ENCODE assay signal across 8 mouse cellular contexts in genomic region chr8:75213307-75213651, GRCm38 (mm10). TPM values are rescaled to one million over a fixed set of nuclear protein-coding genes. Genes with fewer than 3 reads are reported as not detected.
DNase-seq lines count a peak whose midpoint lies in the region; ATAC-seq lines count a peak whose summit lies in the region.

No protein-coding gene starts in this region.

- H3K4me2 ChIP-seq in kidney, embryonic 16.5 days (replicated peaks; ENCODE audit: low read depth, low read length): peak overlapping the region; percentile 97
- H3K4me2 ChIP-seq in embryonic facial prominence, embryonic 12.5 days (replicated peaks): peak overlapping the region; percentile 95
- peak overlapping the region; percentile 100 for H3K4me2 ChIP-seq in hindbrain, embryonic 15.5 days
- peak overlapping the region; percentile 96 for H3K4me2 ChIP-seq in midbrain, embryonic 14.5 days (ENCODE audit: low read length)

- H3K4me3 ChIP-seq in kidney, embryonic 16.5 days (ENCODE audit: low read length): peak overlapping the region; percentile 60
- H3K4me3 ChIP-seq in embryonic facial prominence, embryonic 12.5 days: peak overlapping the region; percentile 46
- H3K4me3 ChIP-seq in hindbrain, embryonic 15.5 days: peak overlapping the region; percentile 67
- peak overlapping the region; percentile 54 for H3K4me3 ChIP-seq in midbrain, embryonic 14.5 days (replicated peaks; ENCODE audit: low read depth, low read length)

- H3K4me1 ChIP-seq in kidney, embryonic 16.5 days (ENCODE audit: insufficient read depth, low read length): peaks cover 21% of the 10 kb centered on the region
- H3K4me1 ChIP-seq in embryonic facial prominence, embryonic 12.5 days: peaks cover 6% of the 10 kb centered on the region; the same call in 1 of the 2 replicates
- H3K4me1 ChIP-seq in hindbrain, embryonic 15.5 days (replicated peaks): peaks cover 15% of the 10 kb centered on the region
- peaks cover 10% of the 10 kb centered on the region; the same call in 1 of the 2 replicates for H3K4me1 ChIP-seq in midbrain, embryonic 14.5 days (ENCODE audit: control insufficient read depth, insufficient read depth, low read length)

- no peak for DNase-seq in kidney, adult 18-20 months
- no peak for DNase-seq in midbrain, embryonic 14.5 days
- DNase-seq in cerebellum, adult 9-10 months: no peak
- DNase-seq in adrenal gland, postnatal 14 days: no peak

- H3K27ac ChIP-seq in kidney, embryonic 16.5 days (ENCODE audit: low read length): no peak overlapping the region
- no peak overlapping the region for H3K27ac ChIP-seq in embryonic facial prominence, embryonic 12.5 days
- no peak overlapping the region for H3K27ac ChIP-seq in hindbrain, embryonic 15.5 days (replicated peaks)
- no peak overlapping the region for H3K27ac ChIP-seq in midbrain, embryonic 14.5 days (replicated peaks; ENCODE audit: low read depth, low read length)

- 0% methylated on average over 36 of the region's 36 CpGs for WGBS in kidney, embryonic 16.5 days
- WGBS in embryonic facial prominence, embryonic 12.5 days: under 1% methylated on average over 34 of the region's 36 CpGs
- under 1% methylated on average over 34 of the region's 36 CpGs for WGBS in hindbrain, embryonic 15.5 days
- 0% methylated on average over 30 of the region's 36 CpGs for WGBS in midbrain, embryonic 14.5 days

- peaks cover 30% of the 10 kb centered on the region for H3K27me3 ChIP-seq in kidney, embryonic 16.5 days (ENCODE audit: insufficient read depth, low read length)
- H3K27me3 ChIP-seq in embryonic facial prominence, embryonic 12.5 days: peaks cover 68% of the 10 kb centered on the region
- peaks cover 44% of the 10 kb centered on the region for H3K27me3 ChIP-seq in hindbrain, embryonic 15.5 days
- H3K27me3 ChIP-seq in midbrain, embryonic 14.5 days (ENCODE audit: control insufficient read depth, insufficient read depth, low read length): peaks cover 56% of the 10 kb centered on the region

- no peaks in the 10 kb centered on the region for H3K36me3 ChIP-seq in kidney, embryonic 16.5 days (ENCODE audit: insufficient read depth, low read length)
- no peaks in the 10 kb centered on the region for H3K36me3 ChIP-seq in embryonic facial prominence, embryonic 12.5 days
- no peaks in the 10 kb centered on the region for H3K36me3 ChIP-seq in hindbrain, embryonic 15.5 days
- no peaks in the 10 kb centered on the region for H3K36me3 ChIP-seq in midbrain, embryonic 14.5 days (ENCODE audit: control insufficient read depth, insufficient read depth, low read length)

- no peaks in the 10 kb centered on the region for H3K9me3 ChIP-seq in kidney, embryonic 16.5 days (ENCODE audit: low read length)
- H3K9me3 ChIP-seq in embryonic facial prominence, embryonic 12.5 days: no peaks in the 10 kb centered on the region
- H3K9me3 ChIP-seq in hindbrain, embryonic 15.5 days: no peaks in the 10 kb centered on the region
- H3K9me3 ChIP-seq in midbrain, embryonic 14.5 days (ENCODE audit: control insufficient read depth, low read length): no peaks in the 10 kb centered on the region

- peak; percentile 9 for ATAC-seq in kidney, embryonic 16.5 days (ENCODE audit: low FRiP score, low TSS enrichment)
- ATAC-seq in embryonic facial prominence, embryonic 12.5 days (ENCODE audit: insufficient number of reproducible peaks, insufficient read depth, low FRiP score, low TSS enrichment): peak; percentile 15; the same call in 1 of the 2 replicates
- ATAC-seq in hindbrain, embryonic 15.5 days (ENCODE audit: low FRiP score, low read depth): peak; percentile 64
- peak; percentile 57 for ATAC-seq in midbrain, embryonic 14.5 days (ENCODE audit: low FRiP score, low TSS enrichment)
- ATAC-seq in activated CD4-positive, CD25-positive, alpha-beta regulatory T cell, adult 4 months: no peak

- peak overlapping the region; percentile 63 for H3K9ac ChIP-seq in kidney, embryonic 16.5 days (replicated peaks; ENCODE audit: low read length)
- peak overlapping the region; percentile 56 for H3K9ac ChIP-seq in embryonic facial prominence, embryonic 12.5 days
- peak overlapping the region; percentile 57 for H3K9ac ChIP-seq in hindbrain, embryonic 15.5 days
- peak overlapping the region; percentile 51 for H3K9ac ChIP-seq in midbrain, embryonic 14.5 days (replicated peaks; ENCODE audit: low read length)

RNA-seq across cellular contexts. Expression of gene Rasd2, which starts 0.5 kb away (rescaled TPM):
- 2.1 and 2.3 TPM in 2 replicates for polyA plus RNA-seq in kidney, embryonic 16.5 days (2015; fragmentation: Nextera tagmentation; extraction: Ambion mirVana)
- polyA plus RNA-seq in embryonic facial prominence, embryonic 12.5 days (2016; fragmentation: Nextera tagmentation; extraction: Ambion mirVana): 0.41 and 0.84 TPM in 2 replicates
- polyA plus RNA-seq in hindbrain, embryonic 15.5 days (2015; fragmentation: Nextera tagmentation; extraction: Ambion mirVana): 3.1 and 5.7 TPM in 2 replicates
- polyA plus RNA-seq in midbrain, embryonic 14.5 days (2014; fragmentation: Nextera tagmentation; extraction: Ambion mirVana): 1.9 and 2.4 TPM in 2 replicates
- polyA plus RNA-seq in activated CD4-positive, CD25-positive, alpha-beta regulatory T cell, adult 4 months (2017; shearing (Covaris generic)): under 1 TPM in 1 of 2 experiments, not detected in 1; 0.18 TPM
- 1.6 and 2.0 TPM in 2 replicates for total RNA-seq in adrenal gland, postnatal 14 days (2021)
